Mouse (Mus musculus) forebrain, embryonic 14.5 days (tissue): Measurements from ENCODE around the gene Cyp4f13. TPM values are rescaled to one million over a fixed set of nuclear protein-coding genes. Genes with fewer than 3 reads are reported as not detected.

Experiments used
- ATAC-seq: fragments of 200-750 bp; cut with Nextera tagmentation; 2 replicates; pipeline ENCODE4 v1.8.0; 2017; ENCODE audit warnings: mild to moderate bottlenecking, moderate library complexity
- DNase-seq: peaks from one replicate; pipeline ENCODE4 v3.0.0-alpha.2; 2015; ENCODE audit warnings: low spot score
- H3K27ac ChIP-seq: fragments of 300-500 bp; sonication (generic); 2 replicates; pipeline ENCODE4 v1.5.1; 2014; ENCODE audit warnings: low read depth, mild to moderate bottlenecking, control low read depth, low read length, moderate library complexity
- H3K27me3 ChIP-seq: fragments of 300-500 bp; sonication (generic); replicated peaks from 2 replicates; pipeline ENCODE4 v1.6.1; 2014; ENCODE audit warnings: low read length, control low read depth, mixed read lengths; ENCODE audit not compliant: control insufficient read depth, insufficient read depth
- H3K36me3 ChIP-seq: fragments of 300-500 bp; sonication (generic); 2 replicates; pipeline ENCODE4 v1.6.1; 2014; ENCODE audit warnings: low read length, control low read depth; ENCODE audit not compliant: control insufficient read depth, insufficient read depth
- H3K4me1 ChIP-seq: fragments of 300-500 bp; sonication (generic); 2 replicates; pipeline ENCODE4 v1.6.1; 2014; ENCODE audit warnings: antibody characterized with exemption, low read length, control low read depth; ENCODE audit not compliant: control insufficient read depth, insufficient read depth
- H3K4me2 ChIP-seq: fragments of 300-500 bp; sonication (generic); 2 replicates; pipeline ENCODE4 v1.6.1; 2014; ENCODE audit warnings: mild to moderate bottlenecking, control low read depth, low read length
- H3K4me3 ChIP-seq: fragments of 300-500 bp; sonication (generic); 2 replicates; pipeline ENCODE4 v1.5.1; 2014; ENCODE audit warnings: low read depth, low read length, control low read depth
- H3K9ac ChIP-seq: fragments of 300-500 bp; sonication (generic); 2 replicates; pipeline ENCODE4 v1.6.1; 2014; ENCODE audit warnings: mild to moderate bottlenecking, low read length, control low read depth, moderate library complexity
- H3K9me3 ChIP-seq: fragments of 300-500 bp; sonication (generic); replicated peaks from 2 replicates; pipeline ENCODE4 v1.6.1; 2016; ENCODE audit warnings: low read length, control low read depth, mixed read lengths; ENCODE audit not compliant: control insufficient read depth
- WGBS: fragments of 180-500 bp; shearing (Covaris S2); extraction: QIAGEN DNeasy Blood & Tissue Kit; methylation state at CpG from one replicate; pipeline ENCODE4 v1.1.7; 2014; 5-methylcytosine and 5-hydroxymethylcytosine counted together
- polyA plus RNA-seq: library from polyadenylated mRNA; unstranded; fragments of >200 nt; fragmentation: Nextera tagmentation; extraction: Ambion mirVana; gene quantifications from 2 replicates; pipeline ENCODE4 v1.2.1, GENCODE M21; 2014

Cyp4f13 gene
- polyA plus RNA-seq, 1 experiment from 2014 or later, result 3.6 TPM

- no peaks in the 10 kb centered on the region for H3K4me1 ChIP-seq
- no peaks in the 10 kb centered on the region for H3K9me3 ChIP-seq
- no peaks in the 10 kb centered on the region for H3K36me3 ChIP-seq
- 85% methylated on average over 2 of the region's 2 CpGs for WGBS
- H3K4me3 ChIP-seq, result no peak overlapping the region
- DNase-seq, result no peak
- no peak overlapping the region for H3K27ac ChIP-seq
- no peak overlapping the region for H3K4me2 ChIP-seq
- ATAC-seq, result no peak
- H3K9ac ChIP-seq, result no peak overlapping the region
- no peaks in the 10 kb centered on the region for H3K27me3 ChIP-seq
Observed at GRCm38 (mm10) chr17:32919123-32919522, 28.1 kb downstream of the Cyp4f13 start.

DNA sequence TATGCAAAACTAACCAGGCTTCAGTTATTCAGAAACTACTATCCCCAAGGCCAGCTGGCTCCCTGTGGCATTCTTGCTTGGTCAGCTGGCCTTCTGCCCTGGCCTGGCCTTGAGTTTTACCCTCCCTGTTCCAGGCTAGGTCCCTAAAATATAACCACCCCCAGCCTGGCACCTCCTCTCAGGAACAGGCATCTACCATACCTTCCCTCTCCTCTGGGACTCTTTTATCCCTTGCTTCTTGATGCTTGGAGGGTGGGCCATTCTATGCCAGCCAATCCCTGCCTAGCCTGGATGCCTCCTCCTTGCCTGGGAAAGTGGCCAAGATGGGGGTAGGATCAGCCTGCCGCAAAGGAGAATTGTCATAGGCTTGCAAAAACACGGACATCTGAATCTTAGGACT lies 30.1 kb downstream of the Cyp4f13 start, which contains the start of gene Cyp4f14:
TSS of gene Cyp4f14 (minus strand) at position 212 of the 400 bp plus-strand sequence.
- ATAC-seq (no peak), DNase-seq (peak; percentile 19)
- H3K4me2 ChIP-seq, result no peak within 1 kb of the TSS
- no peaks in the 10 kb centered on the region for H3K4me1 ChIP-seq
- H3K9me3 ChIP-seq, result no peaks in the 10 kb centered on the region
- no peaks in the 10 kb centered on the region for H3K27me3 ChIP-seq
- H3K4me3 ChIP-seq, result no peak within 1 kb of the TSS
- H3K27ac ChIP-seq, result no peak within 1 kb of the TSS
- no peak within 1 kb of the TSS for H3K9ac ChIP-seq
- 59% methylated on average over 2 of the region's 2 CpGs for WGBS
- no peaks in the 10 kb centered on the region for H3K36me3 ChIP-seq

- Histone ChIP-seq H3K27me3 (no peaks in the 10 kb centered on the region; the same call in 1 of the 2 replicates), H3K36me3 (no peaks in the 10 kb centered on the region), H3K4me2 (no peak overlapping the region), H3K27ac (no peak overlapping the region), H3K9me3 (no peaks in the 10 kb centered on the region), H3K4me3 (no peak overlapping the region), H3K4me1 (no peaks in the 10 kb centered on the region), H3K9ac (no peak overlapping the region)
- 86% methylated on average over 1 of the region's 1 CpGs for WGBS
- DNase-seq (no peak), ATAC-seq (no peak)
Observed at GRCm38 (mm10) chr17:32916075-32916474, 31.1 kb downstream of the Cyp4f13 start.

GRCm38 (mm10) chr17:32906172-32906571 lies 41.0 kb downstream of the Cyp4f13 start:
- Histone ChIP-seq H3K4me1 (no peaks in the 10 kb centered on the region), H3K27me3 (no peaks in the 10 kb centered on the region), H3K4me3 (no peak overlapping the region), H3K9ac (no peak overlapping the region), H3K4me2 (no peak overlapping the region), H3K27ac (no peak overlapping the region), H3K36me3 (no peaks in the 10 kb centered on the region), H3K9me3 (no peaks in the 10 kb centered on the region)
- DNase-seq, result no peak
- WGBS, result 81% methylated on average over 10 of the region's 10 CpGs
- no peak for ATAC-seq

GRCm38 (mm10) chr17:32905239-32905638 lies 42.0 kb downstream of the Cyp4f13 start:
- Histone ChIP-seq H3K4me3 (no peak overlapping the region), H3K27ac (no peak overlapping the region), H3K4me1 (no peaks in the 10 kb centered on the region), H3K27me3 (no peaks in the 10 kb centered on the region), H3K36me3 (no peaks in the 10 kb centered on the region), H3K9me3 (no peaks in the 10 kb centered on the region), H3K9ac (no peak overlapping the region), H3K4me2 (peak overlapping the region; percentile 37; the same call in 1 of the 2 replicates)
- peak; percentile 41 for DNase-seq
- 7% methylated on average over 19 of the region's 19 CpGs for WGBS
- no peak for ATAC-seq

GRCm38 (mm10) chr17:32904414-32904813 lies 42.8 kb downstream of the Cyp4f13 start:
- H3K36me3 ChIP-seq, result no peaks in the 10 kb centered on the region
- WGBS, result 69% methylated on average over 2 of the region's 2 CpGs
- no peak overlapping the region for H3K4me3 ChIP-seq
- ATAC-seq, result no peak
- no peaks in the 10 kb centered on the region for H3K27me3 ChIP-seq
- no peak overlapping the region for H3K9ac ChIP-seq
- no peaks in the 10 kb centered on the region for H3K9me3 ChIP-seq
- H3K4me2 ChIP-seq, result no peak overlapping the region
- DNase-seq, result peak; percentile 10
- no peaks in the 10 kb centered on the region for H3K4me1 ChIP-seq
- no peak overlapping the region for H3K27ac ChIP-seq

GRCm38 (mm10) chr17:32901751-32902525 lies 45.3 kb downstream of the Cyp4f13 start:
- Histone ChIP-seq H3K4me3 (no peak overlapping the region), H3K9ac (no peak overlapping the region), H3K4me2 (no peak overlapping the region), H3K27ac (no peak overlapping the region), H3K27me3 (no peaks in the 10 kb centered on the region), H3K36me3 (no peaks in the 10 kb centered on the region), H3K9me3 (no peaks in the 10 kb centered on the region), H3K4me1 (no peaks in the 10 kb centered on the region)
- ATAC-seq (no peak), DNase-seq (no peak)
- 89% methylated on average over 1 of the region's 1 CpGs for WGBS

DNA sequence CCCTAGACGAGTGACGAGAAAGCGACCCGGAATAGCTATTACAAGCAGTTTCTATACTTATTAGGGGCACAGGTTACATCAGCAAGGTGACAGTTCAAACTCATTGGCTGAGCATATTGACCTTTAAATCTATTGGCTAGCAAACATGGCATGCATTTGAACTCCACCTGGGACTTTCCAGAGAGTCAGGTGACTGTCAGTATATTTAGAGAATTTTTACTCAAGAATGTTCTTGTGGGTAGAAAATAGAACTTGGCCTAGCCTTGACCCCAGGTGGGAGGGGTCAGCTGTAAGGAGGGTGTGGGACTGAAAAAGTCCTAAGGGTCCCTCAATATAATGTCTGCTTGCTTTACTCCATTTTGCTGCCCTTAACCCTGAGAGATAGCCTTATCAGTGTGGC lies 51.8 kb downstream of the Cyp4f13 start:
- Histone ChIP-seq H3K9me3 (no peaks in the 10 kb centered on the region), H3K4me3 (no peak overlapping the region), H3K27ac (no peak overlapping the region), H3K4me1 (peaks cover 3% of the 10 kb centered on the region), H3K9ac (no peak overlapping the region), H3K27me3 (no peaks in the 10 kb centered on the region), H3K36me3 (no peaks in the 10 kb centered on the region), H3K4me2 (no peak overlapping the region)
- DNase-seq (no peak), ATAC-seq (no peak)
- WGBS, result 96% methylated on average over 4 of the region's 4 CpGs

DNA sequence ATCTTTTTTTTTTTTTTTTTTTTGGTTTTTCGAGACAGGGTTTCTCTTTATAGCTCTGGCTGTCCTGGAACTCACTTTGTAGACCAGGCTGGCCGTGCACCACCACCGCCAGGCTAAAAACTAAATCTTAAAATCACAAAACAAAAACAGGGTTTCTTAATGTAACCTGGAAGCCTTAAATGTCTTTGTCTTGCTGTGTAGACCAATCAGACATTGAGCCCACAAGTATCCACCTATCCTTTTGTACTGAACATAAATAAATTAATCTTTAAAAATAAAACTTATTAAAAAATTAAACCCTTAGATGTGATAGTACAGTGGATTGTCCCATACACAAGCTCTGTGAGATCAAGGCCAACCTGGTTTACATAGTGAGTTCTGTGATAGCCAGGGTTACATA lies 53.3 kb downstream of the Cyp4f13 start:
- WGBS, result 85% methylated on average over 3 of the region's 3 CpGs
- H3K27ac ChIP-seq, result no peak overlapping the region
- no peak overlapping the region for H3K4me2 ChIP-seq
- H3K36me3 ChIP-seq, result no peaks in the 10 kb centered on the region
- H3K9ac ChIP-seq, result no peak overlapping the region
- no peaks in the 10 kb centered on the region for H3K27me3 ChIP-seq
- H3K4me1 ChIP-seq, result peaks cover 10% of the 10 kb centered on the region
- H3K4me3 ChIP-seq, result no peak overlapping the region
- ATAC-seq (no peak), DNase-seq (no peak)
- H3K9me3 ChIP-seq, result no peaks in the 10 kb centered on the region
